Mouse (Mus musculus): ENCODE measurements around the gene Pdzd8.

- TF ChIP-seq CTCF (IDR thresholded peaks at IDR 0.05; ENCODE audit: insufficient read depth, low read depth, low read length) (no peak), POLR2A (IDR thresholded peaks at IDR 0.05; ENCODE audit: insufficient read depth, low read depth, low read length) (no peak)
Measured at GRCm38 (mm10) chr19:59346325-59346724, 745 bp upstream of the Pdzd8 start.

All from olfactory bulb, adult 2 months (tissue).